Mouse (Mus musculus): Measurements from ENCODE around the gene Sbk1.
"Not testable (repeated sequence)": the region's sequence is repeated elsewhere in the genome, so short reads cannot be mapped to it uniquely, and the experiment has no call there.

Gene Sbk1

DNA sequence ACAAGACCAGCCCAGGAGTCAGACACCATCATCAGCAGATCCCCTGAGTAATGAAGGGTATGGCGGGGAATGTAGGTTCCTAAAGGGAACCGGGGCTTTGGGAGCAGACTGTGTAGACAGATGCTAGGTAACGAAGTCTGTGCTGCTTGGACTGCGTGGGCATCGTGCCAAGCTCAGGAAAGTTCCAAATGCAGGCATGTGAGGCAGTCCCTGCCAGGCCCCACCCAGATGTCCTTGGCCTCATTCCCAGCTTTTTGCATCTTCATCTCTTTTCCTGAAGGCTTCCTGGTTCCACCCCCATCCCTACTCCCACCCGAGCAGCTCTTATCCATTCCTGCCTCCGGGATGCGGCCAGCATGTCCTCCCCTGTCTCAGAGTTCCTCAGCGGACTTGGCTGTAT, 6.5 kb upstream of the Sbk1 start:
- peak; percentile 91 for DNase-seq (ENCODE audit: low spot score)

- DNase-seq (ENCODE audit: low spot score) = no peak
Observed at GRCm38 (mm10) chr7:126266372-126266870, 6.0 kb upstream of the Sbk1 start.

- no peak for DNase-seq (ENCODE audit: low spot score)
Observed at GRCm38 (mm10) chr7:126267606-126268005, 4.8 kb upstream of the Sbk1 start.

GRCm38 (mm10) chr7:126272770-126273311, 422 bp downstream of the Sbk1 start:
- DNase-seq (ENCODE audit: low spot score) = no peak

- no peak for DNase-seq (ENCODE audit: low spot score)
Observed at GRCm38 (mm10) chr7:126273351-126274042, 1.1 kb downstream of the Sbk1 start.

- DNase-seq (ENCODE audit: low spot score) = no peak
Observed at GRCm38 (mm10) chr7:126274137-126274536, 1.7 kb downstream of the Sbk1 start.

DNA sequence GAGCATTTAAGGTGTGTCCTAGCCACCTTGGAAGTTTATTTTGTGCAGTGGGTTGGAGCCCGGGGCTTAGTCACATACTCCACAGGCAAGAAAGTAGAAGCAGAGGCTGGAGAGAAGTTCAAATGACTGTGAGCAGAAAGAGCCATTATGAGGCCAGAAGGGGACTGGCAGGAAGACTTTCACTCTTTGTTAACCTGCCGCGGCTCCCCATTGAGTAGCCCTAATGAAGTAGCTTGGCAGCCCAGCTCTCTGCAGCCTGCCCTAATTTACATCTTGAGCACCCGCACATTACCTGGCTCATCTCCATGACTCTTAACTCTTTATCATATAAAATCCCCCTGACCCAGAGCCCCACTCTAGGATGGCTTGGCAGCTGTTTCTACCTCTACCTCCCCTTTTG, 2.2 kb downstream of the Sbk1 start:
- DNase-seq (ENCODE audit: low spot score) = no peak

DNA sequence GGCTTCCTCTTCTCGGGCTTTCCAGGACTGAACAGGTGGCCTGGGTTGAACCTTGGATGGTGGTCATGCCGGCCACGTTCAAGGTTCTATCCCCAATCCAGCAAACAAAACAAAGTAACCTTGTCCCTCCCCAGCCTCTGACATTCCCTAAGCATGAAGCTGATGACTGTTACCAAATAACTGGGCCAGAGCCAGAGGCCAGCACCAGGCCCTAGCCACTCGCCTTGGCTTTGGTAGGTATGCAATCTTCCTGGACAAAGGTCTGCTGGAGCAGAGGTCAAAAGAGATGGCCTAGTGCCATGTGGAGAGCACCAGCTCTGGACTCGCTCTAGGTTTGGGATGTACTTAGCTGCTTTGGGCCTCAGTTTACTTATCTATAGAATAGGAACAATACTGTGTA, 3.3 kb downstream of the Sbk1 start:
- DNase-seq (ENCODE audit: low spot score) = no peak

DNA sequence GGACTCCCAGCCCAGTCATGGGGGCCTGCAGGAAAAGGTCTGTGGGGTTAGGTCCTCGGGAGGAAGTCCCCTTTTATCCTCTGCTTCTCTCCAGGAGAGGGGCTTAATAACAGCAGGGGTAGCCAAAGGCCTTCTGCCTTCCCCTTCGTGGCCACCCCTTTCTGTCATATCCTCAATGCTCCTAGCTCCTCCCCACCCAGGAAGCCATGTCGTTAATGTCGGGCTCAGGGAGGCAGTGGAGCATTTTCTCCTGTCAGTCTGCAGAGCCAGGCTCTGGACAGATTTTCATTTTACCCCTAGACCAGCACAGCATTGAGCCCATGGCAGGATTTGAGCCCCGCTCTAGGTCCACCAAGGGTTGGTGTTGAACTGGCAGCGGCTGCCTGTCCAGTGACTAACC, 3.9 kb downstream of the Sbk1 start:
- DNase-seq (ENCODE audit: low spot score) = no peak

DNA sequence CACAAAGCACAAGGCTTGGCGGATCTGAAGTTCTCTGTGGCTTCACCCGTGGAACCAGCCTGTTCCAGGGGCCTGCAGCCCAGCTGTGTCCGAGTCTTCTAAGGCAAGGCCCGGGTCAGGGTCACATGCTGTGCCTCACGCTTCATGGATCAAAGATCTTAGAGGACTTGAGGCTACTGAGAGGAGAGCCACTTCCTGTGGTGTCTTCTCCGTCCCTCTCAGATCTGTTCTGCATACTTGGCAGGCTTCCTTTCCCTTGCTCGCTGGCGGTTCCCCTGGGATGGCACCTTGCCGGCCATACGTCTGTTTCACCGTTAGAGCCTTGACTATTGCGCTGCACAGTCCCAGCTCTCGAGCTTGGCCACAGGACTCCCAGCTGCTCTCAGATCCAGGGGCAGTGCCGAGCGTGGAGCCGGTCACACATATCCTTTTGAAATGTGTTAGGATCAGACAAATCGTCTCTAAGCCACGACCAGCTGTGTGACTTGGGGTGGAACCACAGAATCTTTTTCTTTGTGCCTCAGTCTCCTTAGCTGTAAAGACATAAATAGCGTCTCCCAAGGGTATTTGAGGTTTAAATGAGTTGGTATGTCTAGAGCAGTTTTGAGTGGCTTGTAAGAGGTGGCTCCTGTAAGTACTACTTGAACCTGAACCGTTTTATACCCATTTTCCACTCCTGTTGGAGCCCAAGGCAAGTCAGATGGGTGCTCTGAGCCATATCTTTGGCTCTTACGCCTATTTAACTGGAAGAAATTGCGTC, 5.3 kb downstream of the Sbk1 start:
- no peak for DNase-seq (ENCODE audit: low spot score)

DNA sequence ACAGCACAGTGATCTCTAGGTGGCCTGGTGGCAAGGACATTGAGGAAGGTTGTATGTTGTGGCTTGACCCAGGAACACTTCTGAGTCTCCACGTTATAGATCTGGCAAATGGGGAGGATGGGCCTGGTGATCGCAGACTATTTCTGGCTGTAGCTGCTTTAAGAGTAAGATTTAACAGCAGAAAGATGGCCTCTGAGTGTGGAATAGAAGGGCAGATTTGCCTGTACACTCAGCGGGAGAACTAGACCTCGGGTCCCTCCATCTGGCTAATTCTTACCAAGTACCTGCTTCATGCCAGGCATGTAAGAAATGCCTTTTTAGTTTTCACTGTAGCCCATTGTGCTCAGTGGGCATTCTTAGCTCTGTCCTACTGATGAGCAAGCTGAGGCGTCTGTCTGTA, 6.4 kb downstream of the Sbk1 start:
- no peak for DNase-seq (ENCODE audit: low spot score)

DNA sequence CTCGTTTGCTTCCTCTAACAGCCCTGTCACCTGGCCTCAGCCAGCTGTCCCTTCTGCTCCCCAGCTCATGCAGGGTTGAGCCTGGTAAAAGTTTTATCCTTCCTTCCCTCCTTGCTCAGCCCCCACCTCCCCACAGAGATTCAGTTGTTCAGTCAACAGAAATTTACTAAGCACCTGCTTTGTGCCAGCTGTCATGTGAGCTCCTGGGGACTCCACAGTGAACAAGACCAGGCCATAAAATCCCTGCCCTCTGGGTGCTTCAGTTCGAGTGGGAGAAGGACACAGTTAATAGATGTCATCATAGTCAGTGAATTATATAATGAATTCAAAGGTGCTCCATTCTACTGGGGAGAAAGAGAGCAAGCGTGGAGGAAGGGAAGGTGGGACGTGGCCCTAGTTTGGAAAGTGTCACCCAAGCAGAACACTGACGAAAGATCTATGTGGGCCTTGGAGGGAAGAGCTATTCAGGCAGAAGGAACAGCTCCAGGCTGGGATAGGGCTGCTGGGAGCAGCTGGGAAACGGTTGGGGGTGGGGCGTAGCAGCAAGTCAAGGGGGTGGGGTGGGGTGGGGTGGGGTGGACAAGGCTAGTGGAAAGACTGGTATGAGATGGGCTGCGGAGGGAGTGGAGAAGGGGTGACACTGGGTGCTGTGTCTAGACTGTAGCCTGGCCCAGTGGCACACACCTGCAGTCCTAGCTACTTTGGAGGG, 7.5 kb downstream of the Sbk1 start:
- no peak for DNase-seq (ENCODE audit: low spot score)

- no peak for DNase-seq (ENCODE audit: low spot score)
Observed at GRCm38 (mm10) chr7:126280696-126281095, 8.3 kb downstream of the Sbk1 start.

DNA sequence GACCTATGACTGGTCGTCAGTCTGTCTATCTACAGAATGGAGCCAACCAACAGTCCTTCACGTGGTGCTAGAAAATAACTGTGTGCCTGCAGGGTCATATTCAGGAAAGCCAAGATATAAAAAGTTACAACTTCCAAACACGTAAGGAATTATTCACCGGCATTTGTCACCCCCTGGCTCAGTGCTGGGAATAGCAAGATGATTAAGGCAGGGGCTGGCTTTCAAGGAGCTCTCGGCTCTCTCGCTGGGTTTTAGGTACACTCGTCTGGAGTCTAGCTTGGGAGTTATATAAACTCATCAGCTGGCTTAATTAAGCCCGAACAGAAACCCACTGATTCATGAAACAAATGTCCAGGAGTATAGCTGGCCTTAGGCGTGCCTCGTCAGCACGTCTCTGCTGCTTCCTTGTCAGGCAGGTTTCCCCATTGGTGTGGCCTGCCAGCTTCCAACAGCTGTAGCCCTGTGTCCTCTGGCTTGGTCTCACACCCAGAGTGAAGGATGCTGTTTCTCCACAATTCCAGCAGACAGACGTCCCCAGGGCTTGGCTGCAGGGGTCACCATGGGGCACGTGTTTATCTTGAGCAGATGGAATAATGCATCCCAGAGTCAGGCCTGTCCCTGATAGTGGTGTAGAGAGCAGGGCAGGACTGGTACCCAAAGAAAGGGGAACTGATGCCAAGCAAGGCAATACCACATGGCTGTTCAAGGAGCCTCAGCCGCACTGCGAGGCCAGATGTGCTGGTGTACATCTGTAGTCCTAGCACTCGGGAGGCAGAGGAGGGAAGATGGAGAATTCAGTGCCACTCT, 9.7 kb downstream of the Sbk1 start:
- DNase-seq (ENCODE audit: low spot score) = no peak

GRCm38 (mm10) chr7:126282683-126282990, 10.2 kb downstream of the Sbk1 start:
- not testable (repeated sequence) for DNase-seq (ENCODE audit: low spot score)

GRCm38 (mm10) chr7:126284021-126284420, 11.6 kb downstream of the Sbk1 start:
- DNase-seq (ENCODE audit: low spot score) = no peak

GRCm38 (mm10) chr7:126284441-126284840, 12.0 kb downstream of the Sbk1 start:
- DNase-seq (ENCODE audit: low spot score) = no peak

GRCm38 (mm10) chr7:126284865-126285264, 12.4 kb downstream of the Sbk1 start:
- peak; percentile 70 for DNase-seq (ENCODE audit: low spot score)

DNA sequence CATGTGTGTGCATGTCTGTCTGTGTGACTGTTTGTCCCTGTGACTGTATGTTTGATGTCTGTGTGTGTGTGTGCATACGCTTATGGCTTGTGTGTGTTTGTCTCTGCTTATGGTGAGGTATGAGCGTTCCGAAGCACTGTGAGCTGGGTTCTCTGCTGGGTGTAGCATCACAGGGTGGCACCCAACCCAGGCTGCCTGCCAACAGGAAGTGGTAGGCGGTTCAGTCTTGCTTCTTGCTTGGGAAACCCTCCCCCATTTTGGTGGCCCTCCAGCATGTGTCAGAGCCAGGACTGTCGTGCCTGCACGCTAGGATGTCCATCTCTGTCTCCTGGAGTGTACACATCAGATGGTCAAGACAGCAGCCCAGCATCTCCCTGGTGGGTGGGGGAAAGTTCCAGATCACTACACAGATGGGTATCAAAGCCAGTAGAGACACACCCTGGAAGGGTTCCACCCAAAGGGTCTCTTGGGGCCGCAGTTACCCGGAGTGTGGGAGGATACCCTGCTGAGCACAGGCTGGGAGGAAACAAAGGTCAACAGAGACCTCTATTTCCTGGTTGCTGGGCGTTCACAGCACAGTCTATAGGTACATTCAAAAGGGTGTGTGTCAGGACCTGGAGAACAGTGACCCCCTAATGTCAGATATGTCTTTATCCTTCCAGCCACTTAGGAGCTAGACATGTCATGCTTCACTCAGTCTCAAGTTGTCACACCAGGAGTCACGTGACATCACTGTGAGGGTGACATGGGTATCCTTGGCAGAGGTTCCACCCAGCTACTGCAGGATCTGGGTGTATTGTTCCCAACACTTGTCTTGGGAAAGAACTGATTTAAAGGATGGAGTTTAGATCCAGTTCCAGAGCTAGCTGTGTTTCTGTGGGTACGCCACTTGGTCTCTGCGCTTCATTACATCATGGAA, 13.1 kb downstream of the Sbk1 start:
- DNase-seq (ENCODE audit: low spot score) = peak; percentile 87

DNA sequence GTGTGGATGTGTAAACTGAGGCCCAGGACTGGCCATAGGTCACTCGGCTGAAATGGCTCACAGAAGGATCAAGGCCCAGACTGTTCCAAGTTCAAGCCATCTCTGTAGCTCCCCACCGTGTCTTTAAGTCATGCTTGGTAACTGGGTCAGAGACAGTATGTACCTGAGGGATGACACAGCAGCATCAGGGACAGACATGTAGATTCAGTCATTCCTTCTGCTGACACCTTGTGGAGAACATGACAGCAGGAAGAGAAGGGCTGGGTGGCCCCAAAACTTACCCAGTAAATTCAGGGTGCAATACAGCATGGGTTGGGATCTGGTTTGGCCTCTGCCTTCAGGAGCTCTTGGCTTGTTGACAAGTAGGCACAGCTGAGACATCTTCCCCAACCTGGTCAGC, 13.9 kb downstream of the Sbk1 start:
- no peak for DNase-seq (ENCODE audit: low spot score)

Data from layer of hippocampus, adult 11-12 months (tissue).